Comparison of ENCODE assay signal across 26 mouse cellular contexts in genomic region chr1:93607090-93608083, GRCm38 (mm10). TPM values are rescaled to one million over a fixed set of nuclear protein-coding genes. Genes with fewer than 3 reads are reported as not detected.
DNase-seq lines count a peak whose midpoint lies in the region; ATAC-seq and TF ChIP-seq lines count a peak whose summit lies in the region.
"Had no signal": no experiment of that assay in that cellular context is flagged by ENCODE, and none has a peak within 500 bp of the region (broad histone marks: within the 10 kb centered on the region; RNA-seq: fewer than 3 reads in every experiment).

No protein-coding gene starts in this region.

- no peak overlapping the region for H3K9ac ChIP-seq in heart, adult 2 months (ENCODE audit: low read depth, low read length)
- H3K9ac ChIP-seq in ES-E14 (ENCODE audit: insufficient read depth, low read depth, low read length, poor library complexity, severe bottlenecking): no peak overlapping the region
- H3K9ac ChIP-seq: heart, embryonic 15.5 days; hindbrain, embryonic 13.5 days; limb, embryonic 12.5 days; neural tube, embryonic 13.5 days had no signal

- no peak overlapping the region for H3K27ac ChIP-seq in heart, adult 2 months
- H3K27ac ChIP-seq in ES-E14 (ENCODE audit: insufficient read depth, low read depth, low read length, poor library complexity, severe bottlenecking): no peak overlapping the region
- H3K27ac ChIP-seq: embryonic facial prominence, embryonic 10.5 days; heart, embryonic 15.5 days; hindbrain, embryonic 13.5 days; limb, embryonic 12.5 days; macrophage; neural tube, embryonic 13.5 days had no signal

- no peak overlapping the region for H3K4me3 ChIP-seq in heart, adult 2 months
- no peak overlapping the region for H3K4me3 ChIP-seq in ES-E14 (ENCODE audit: insufficient read depth in 1 of 2, low read depth in 1 of 2, low read length in 2 of 2, poor library complexity in 1 of 2, severe bottlenecking in 1 of 2)
- H3K4me3 ChIP-seq in lung, adult 2 months (replicated peaks; ENCODE audit: extremely low read depth, low read depth, low read length): no peak overlapping the region
- H3K4me3 ChIP-seq: embryonic facial prominence, embryonic 10.5 days; heart, embryonic 15.5 days; hindbrain, embryonic 13.5 days; limb, embryonic 12.5 days; neural tube, embryonic 13.5 days had no signal

- H3K36me3 ChIP-seq in heart, adult 2 months (ENCODE audit: control insufficient read depth, insufficient read depth, low read length): no peaks in the 10 kb centered on the region
- H3K36me3 ChIP-seq in ES-E14 (ENCODE audit: control insufficient read depth, insufficient read depth, low read length, poor library complexity, severe bottlenecking): no peaks in the 10 kb centered on the region
- H3K36me3 ChIP-seq: embryonic facial prominence, embryonic 10.5 days; heart, embryonic 15.5 days; hindbrain, embryonic 13.5 days had no signal

- in situ Hi-C loops in ES-E14 (cut with MboI; ENCODE audit: low sequenced_read_pairs in 2 of 2, unreplicated experiment in 2 of 2): no loop called here

- peak; percentile 66 for ATAC-seq in megakaryocyte progenitor cell, adult 5-6 weeks (replicated peaks; ENCODE audit: poor library complexity)
- ATAC-seq: CD4-positive, CD25-positive, alpha-beta regulatory T cell, adult 4 months; lung, postnatal 0 days had no signal

- H3K4me1 ChIP-seq in heart, adult 2 months (ENCODE audit: control insufficient read depth, insufficient read depth, low read length): no peaks in the 10 kb centered on the region
- H3K4me1 ChIP-seq in ES-E14 (ENCODE audit: control insufficient read depth in 2 of 2, insufficient read depth in 2 of 2, low read length in 2 of 2, poor library complexity in 1 of 2): peaks cover 4 to 11% of the 10 kb centered on the region in 2 experiments
- no peaks in the 10 kb centered on the region for H3K4me1 ChIP-seq in lung, adult 2 months (ENCODE audit: control insufficient read depth, insufficient read depth, low read length)
- H3K4me1 ChIP-seq: embryonic facial prominence, embryonic 10.5 days; heart, embryonic 15.5 days; hindbrain, embryonic 13.5 days; limb, embryonic 12.5 days; neural tube, embryonic 13.5 days had no signal

- intact Hi-C loops in heart, adult 2 months (cut with DNase I): no loop called here

- no peaks in the 10 kb centered on the region for H3K9me3 ChIP-seq in ES-E14 (ENCODE audit: control insufficient read depth, insufficient read depth, low read depth, low read length)
- H3K9me3 ChIP-seq: embryonic facial prominence, embryonic 10.5 days; heart, embryonic 15.5 days; hindbrain, embryonic 13.5 days; neural tube, embryonic 13.5 days had no signal

- no peaks in the 10 kb centered on the region for H3K27me3 ChIP-seq in heart, adult 2 months (ENCODE audit: control insufficient read depth, insufficient read depth, low read length)
- H3K27me3 ChIP-seq: heart, embryonic 15.5 days; hindbrain, embryonic 13.5 days; limb, embryonic 12.5 days; neural tube, embryonic 13.5 days had no signal

- 84% methylated on average over 14 of the region's 14 CpGs for WGBS in heart, adult 2 months
- 84% methylated on average over 14 of the region's 14 CpGs for WGBS in lung, adult 2 months

- DNase-seq in heart, adult 11 months: peak; percentile 69
- DNase-seq in heart, adult 2 months: no peak
- peak; percentile 14 for DNase-seq in 416B (ENCODE audit: low read depth)
- DNase-seq in ES-E14 (ENCODE audit: low read depth, low spot score): peak; percentile 37
- DNase-seq in left cerebral cortex, adult 11 months (ENCODE audit: low spot score): no peak
- no peak for DNase-seq in lung, adult 2 months
- DNase-seq: adrenal gland, postnatal 36 days; cerebellum, adult 9-10 months; gastrocnemius, postnatal 36 days; heart, postnatal 36 days; kidney, adult 8-10 months; kidney, postnatal 10 days; midbrain, embryonic 14.5 days; retina, postnatal 1 day; right cerebral cortex, postnatal 4 days; thymus, adult 18-20 months; thymus, postnatal 36 days had no signal

- no peaks in the 10 kb centered on the region for H3K79me2 ChIP-seq in heart, adult 2 months (replicated peaks; ENCODE audit: control insufficient read depth, insufficient read depth, low read length)

- TF ChIP-seq CTCF in heart, adult 2 months (IDR thresholded peaks at IDR 0.05): no peak
- TF ChIP-seq CTCF in lung, adult 2 months (IDR thresholded peaks at IDR 0.05; ENCODE audit: insufficient read depth, low read length): no peak

- TF ChIP-seq POLR2A in heart, adult 2 months (IDR thresholded peaks at IDR 0.05; ENCODE audit: insufficient read depth, low read depth, low read length): no peak
- TF ChIP-seq POLR2A in lung, adult 2 months (IDR thresholded peaks at IDR 0.05; ENCODE audit: borderline replicate concordance, extremely low read depth, low read depth, low read length): no peak

- no peak for TF ChIP-seq EP300 in heart, adult 2 months (IDR thresholded peaks at IDR 0.05; ENCODE audit: insufficient read depth, low read depth, low read length)

TF ChIP-seq in ES-E14, 5 proteins besides CTCF, POLR2A, EP300 and RAD21:
- TF ChIP-seq ZC3H11A (IDR thresholded peaks at IDR 0.05; ENCODE audit: borderline replicate concordance, low read depth, low read length) (0 out of 2 replicates have a peak, but pooled peaks have one; percentile 18), ZNF384 (IDR thresholded peaks at IDR 0.05; ENCODE audit: low read depth, low read length) (no peak)

RNA-seq across cellular contexts. Expression of gene Stk25, which starts 51.1 kb away (rescaled TPM):
- 100 to 1,000 TPM in 1 of 2 experiments, 10 to 100 TPM in 1; 81.2 to 104 TPM for total RNA-seq in heart, adult 2 months (2021)
- polyA plus RNA-seq in heart, adult 2 months (2012; rRNA removed): 90.4 and 143 TPM in 2 replicates
- 62.0 and 79.3 TPM in 2 replicates for total RNA-seq in ES-E14 (2012; rRNA removed)
- total RNA-seq in megakaryocyte progenitor cell, adult 5-6 weeks (2015): 23.4 and 28.8 TPM in 2 replicates
- 28.6 and 47.7 TPM in 2 replicates for total RNA-seq in megakaryocyte progenitor cell, adult 5-6 weeks (2017)
- polyA plus RNA-seq in lung, adult 2 months (2012; rRNA removed): 88.6 and 141 TPM in 2 replicates

Comparison
In these comparisons a context has a peak if more than half of its experiments do, and no peak if none do; other contexts are left out.
1. DNase-seq: peak in heart, adult 11 months (single experiment), 416B (single experiment) and ES-E14 (single experiment); none in heart, adult 2 months (0 of 2), left cerebral cortex, adult 11 months (single experiment) and lung, adult 2 months (single experiment).